Mouse (Mus musculus) liver, adult 2 months (tissue): ENCODE measurements around the gene Axin1. TPM values are rescaled to one million over a fixed set of nuclear protein-coding genes. Genes with fewer than 3 reads are reported as not detected.
"Not testable (repeated sequence)": the region's sequence is repeated elsewhere in the genome, so short reads cannot be mapped to it uniquely, and the experiment has no call there.

ENCODE experiments used
- DNase-seq: peaks from one replicate; pipeline ENCODE4 v3.0.0-alpha.2; 2011; ENCODE audit warnings: low read depth, low spot score; ENCODE audit errors: extremely low read depth
- H3K27ac ChIP-seq: fragments of 200-500 bp; replicated peaks from 2 replicates; pipeline ENCODE4 v1.5.1; 2012; ENCODE audit warnings: low read depth, mild to moderate bottlenecking, control low read depth, inconsistent platforms, low read length; ENCODE audit not compliant: insufficient read depth
- H3K27me3 ChIP-seq: fragments of 200-500 bp; 2 replicates; pipeline ENCODE4 v1.6.1; 2012; ENCODE audit warnings: mild to moderate bottlenecking, moderate library complexity, low read length, inconsistent platforms; ENCODE audit not compliant: control insufficient read depth, insufficient read depth
- H3K36me3 ChIP-seq: fragments of 200-500 bp; 2 replicates; pipeline ENCODE4 v1.6.1; 2012; ENCODE audit warnings: low read length, inconsistent platforms; ENCODE audit not compliant: control insufficient read depth, insufficient read depth
- H3K4me1 ChIP-seq: fragments of 200-500 bp; 2 replicates; pipeline ENCODE4 v1.6.1; 2011; ENCODE audit warnings: low read length; ENCODE audit not compliant: control insufficient read depth, insufficient read depth
- H3K4me3 ChIP-seq: fragments of 200-500 bp; 2 replicates; pipeline ENCODE4 v1.5.1; 2011; ENCODE audit warnings: low read depth, mild to moderate bottlenecking, control low read depth, low read length, moderate library complexity; ENCODE audit not compliant: insufficient read depth
- H3K79me2 ChIP-seq: fragments of 200-500 bp; 2 replicates; pipeline ENCODE4 v1.6.1; 2012; ENCODE audit warnings: inconsistent platforms, mild to moderate bottlenecking, low read length, moderate library complexity; ENCODE audit not compliant: control insufficient read depth, insufficient read depth
- H3K9ac ChIP-seq: fragments of 200-500 bp; 2 replicates; pipeline ENCODE4 v1.6.1; 2012; ENCODE audit warnings: low read depth, mild to moderate bottlenecking, control low read depth, inconsistent platforms, low read length
- CTCF ChIP-seq: fragments of 200-500 bp; IDR thresholded peaks from 2 replicates; pipeline ENCODE4 v1.5.1; 2011; ENCODE audit warnings: low read depth, low read length, control low read depth
- POLR2A ChIP-seq: fragments of 200-500 bp; IDR thresholded peaks from 2 replicates; pipeline ENCODE4 v1.6.1; 2011; ENCODE audit warnings: low read length, control low read depth; ENCODE audit not compliant: insufficient read depth; ENCODE audit errors: extremely low read depth
- WGBS: fragments of 180-500 bp; shearing (Covaris S2); methylation state at CpG from one replicate; pipeline ENCODE4 v1.1.7; 2018; 5-methylcytosine and 5-hydroxymethylcytosine counted together
- polyA plus RNA-seq: library from polyadenylated mRNA; depleted of rRNA; stranded (reverse); fragments of >200 nt; gene quantifications from 2 replicates; pipeline ENCODE4 v1.2.3, GENCODE M21; 2012; rRNA removed
- total RNA-seq: library from RNA; depleted of rRNA; stranded (reverse); fragments of >200 nt; gene quantifications from 2 replicates; pipeline ENCODE4 v1.2.3, GENCODE M21; 2014; rRNA removed

Axin1 gene
- total RNA-seq (8.4 and 9.3 TPM in 2 replicates), polyA plus RNA-seq (7.4 and 8.9 TPM in 2 replicates)

GRCm38 (mm10) chr17:26138239-26138836, at the start of gene Axin1:
Gene Axin1, plus strand, starts transcription at chr17:26138688.
- H3K9ac ChIP-seq, result peak within 1 kb of the TSS; percentile 98
- H3K27me3 ChIP-seq, result no peaks in the 10 kb centered on the region
- peaks cover 4% of the 10 kb centered on the region; the same call in 1 of the 2 replicates for H3K4me1 ChIP-seq
- H3K36me3 ChIP-seq, result peaks cover 5% of the 10 kb centered on the region
- peaks cover 35% of the 10 kb centered on the region for H3K79me2 ChIP-seq
- H3K4me3 ChIP-seq, result peak within 1 kb of the TSS; percentile 93
- H3K27ac ChIP-seq, result peak within 1 kb of the TSS; percentile 45; the same call in 1 of the 2 replicates
- under 1% methylated on average over 42 of the region's 42 CpGs for WGBS
- TF ChIP-seq POLR2A, result peak; percentile 62; the same call in 1 of the 2 replicates
- peak; percentile 50 for TF ChIP-seq CTCF
- DNase-seq, result peak; percentile 90

DNA sequence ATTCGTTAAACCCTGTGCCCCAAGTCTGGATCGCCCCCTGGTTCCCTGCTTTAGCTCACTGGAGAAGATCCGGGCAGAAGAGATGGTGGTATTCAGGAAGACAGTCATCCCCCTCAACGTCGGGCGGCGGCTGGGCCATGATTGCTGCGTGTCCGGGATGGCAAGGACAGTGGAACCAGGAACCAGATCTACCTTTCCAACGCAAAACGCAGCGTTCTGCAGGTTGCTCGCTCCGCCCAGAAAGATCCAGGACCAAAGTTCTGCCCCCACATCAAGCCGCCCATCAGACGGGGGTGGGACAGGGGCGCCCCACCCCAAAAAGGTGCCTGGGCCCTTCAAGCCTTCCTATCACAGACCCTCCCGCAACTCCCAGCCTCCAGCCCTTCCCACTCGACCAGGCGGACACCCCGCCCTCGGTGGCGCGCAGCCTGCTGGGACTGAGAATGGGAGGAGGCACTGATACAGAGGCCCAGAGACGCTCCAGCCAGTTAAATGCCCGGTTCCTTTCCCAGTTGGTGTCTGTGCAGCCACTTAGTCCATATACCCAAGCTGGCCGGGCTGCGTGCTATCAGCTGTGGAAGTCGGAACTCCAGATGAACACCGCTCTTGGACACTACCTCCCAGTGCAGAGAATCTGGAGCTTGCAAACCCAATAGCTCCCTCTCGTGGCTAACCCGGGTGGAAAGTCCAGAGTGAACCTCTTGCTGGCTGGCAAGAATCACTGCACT, 48.4 kb upstream of the Axin1 start, which contains the start of gene Decr2:
Gene Decr2 (minus strand): TSS at position 433 of the 728 bp plus-strand sequence.
- Histone ChIP-seq H3K9ac (peak within 1 kb of the TSS; percentile 78), H3K36me3 (peaks cover 9% of the 10 kb centered on the region; the same call in 1 of the 2 replicates), H3K27ac (peak within 1 kb of the TSS; percentile 87), H3K4me3 (peak within 1 kb of the TSS; percentile 67), H3K4me1 (peaks cover 21% of the 10 kb centered on the region), H3K79me2 (no peaks in the 10 kb centered on the region), H3K27me3 (no peaks in the 10 kb centered on the region)
- TF ChIP-seq CTCF, result peak; percentile 84
- TF ChIP-seq POLR2A, result peak; percentile 87
- WGBS, result under 1% methylated on average over 32 of the region's 32 CpGs
- DNase-seq, result peak; percentile 95

GRCm38 (mm10) chr17:26094531-26095110, 43.9 kb upstream of the Axin1 start:
- no peak overlapping the region for H3K27ac ChIP-seq
- 68% methylated on average over 9 of the region's 9 CpGs for WGBS
- no peaks in the 10 kb centered on the region for H3K27me3 ChIP-seq
- TF ChIP-seq POLR2A, result no peak
- no peak for TF ChIP-seq CTCF
- H3K4me3 ChIP-seq, result no peak overlapping the region
- no peaks in the 10 kb centered on the region for H3K36me3 ChIP-seq
- DNase-seq, result no peak
- H3K9ac ChIP-seq, result no peak overlapping the region
- H3K4me1 ChIP-seq, result peaks cover 9% of the 10 kb centered on the region
- H3K79me2 ChIP-seq, result no peaks in the 10 kb centered on the region

DNA sequence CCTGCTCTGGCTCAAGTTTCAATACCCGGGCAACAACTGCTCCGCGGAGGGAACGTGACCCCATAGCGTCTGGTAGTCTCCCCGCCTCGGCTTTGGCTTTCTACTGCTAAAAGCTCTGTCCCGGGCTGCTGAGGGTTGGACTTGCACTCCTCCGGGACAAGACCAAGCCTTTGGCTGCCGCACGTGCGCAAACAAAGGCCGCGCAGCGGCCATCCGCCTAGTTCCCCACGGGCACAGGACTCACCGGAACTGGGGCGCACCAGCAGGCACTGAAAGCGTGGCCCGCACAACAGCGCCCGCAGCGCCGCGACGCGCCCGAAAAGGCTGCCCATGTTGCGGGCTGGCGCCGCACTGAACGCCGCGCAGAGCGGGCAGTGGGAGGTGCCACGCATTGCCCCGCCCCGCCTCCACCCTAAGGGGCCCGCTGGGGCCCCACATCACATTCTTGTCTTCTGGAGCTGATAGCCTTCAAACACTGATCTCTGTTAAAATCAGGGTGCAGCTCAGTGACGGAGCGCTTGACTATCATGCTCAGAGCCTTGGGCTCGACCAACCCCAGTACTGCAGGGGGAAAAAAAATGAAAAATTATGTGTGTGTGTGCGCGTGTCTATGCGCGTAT, 43.3 kb upstream of the Axin1 start, which contains the start of gene Nme4:
Gene Nme4 (minus strand): TSS at position 482 of the 620 bp plus-strand sequence.
- Histone ChIP-seq H3K79me2 (no peaks in the 10 kb centered on the region), H3K4me3 (peak within 1 kb of the TSS; percentile 58), H3K36me3 (no peaks in the 10 kb centered on the region), H3K27ac (no peak within 1 kb of the TSS), H3K9ac (peak within 1 kb of the TSS; percentile 65), H3K27me3 (no peaks in the 10 kb centered on the region), H3K4me1 (peaks cover 9% of the 10 kb centered on the region)
- peak; percentile 54 for DNase-seq
- TF ChIP-seq CTCF (no peak), POLR2A (0 out of 2 replicates have a peak, but pooled peaks have one; percentile 4)
- WGBS, result 5% methylated on average over 47 of the region's 47 CpGs

- Histone ChIP-seq H3K27me3 (no peaks in the 10 kb centered on the region), H3K27ac (no peak overlapping the region), H3K36me3 (no peaks in the 10 kb centered on the region), H3K4me1 (no peaks in the 10 kb centered on the region), H3K4me3 (no peak overlapping the region), H3K79me2 (no peaks in the 10 kb centered on the region), H3K9ac (no peak overlapping the region)
- TF ChIP-seq CTCF (no peak), POLR2A (no peak)
- 88% methylated on average over 7 of the region's 7 CpGs for WGBS
- DNase-seq, result no peak
Measured at GRCm38 (mm10) chr17:26098461-26098860, 40.0 kb upstream of the Axin1 start.

DNA sequence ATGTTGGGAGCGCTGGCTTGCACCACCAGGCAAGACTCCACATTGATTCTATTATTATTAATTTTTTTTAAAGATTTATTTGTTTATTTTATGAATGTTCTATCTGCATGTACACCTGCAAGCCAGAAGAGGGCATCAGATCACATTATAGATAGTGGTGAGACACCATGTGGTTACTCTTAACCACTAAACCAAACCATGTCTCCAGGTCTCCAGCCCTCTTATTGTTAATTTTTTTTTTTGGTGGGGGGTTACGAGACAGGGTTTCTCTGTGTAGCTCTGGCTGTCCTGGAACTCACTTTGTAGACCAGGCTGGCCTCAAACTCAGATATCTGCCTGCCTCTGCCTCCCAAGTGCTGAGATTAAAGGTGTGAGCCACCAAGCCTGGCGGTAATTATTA, 39.2 kb upstream of the Axin1 start:
- not testable (repeated sequence) for H3K27ac ChIP-seq, H3K9ac ChIP-seq, H3K4me1 ChIP-seq, H3K36me3 ChIP-seq, H3K27me3 ChIP-seq, H3K79me2 ChIP-seq, H3K4me3 ChIP-seq, DNase-seq
- WGBS, result 72% methylated on average over 3 of the region's 3 CpGs
